Mouse (Mus musculus): ENCODE data around the gene Ddost.

GRCm38 (mm10) chr4:138323753-138324152, 19.2 kb downstream of the Ddost start:
- TF ChIP-seq ZNF384 (IDR thresholded peaks at IDR 0.05; ENCODE audit: low read depth, low read length) (no peak), ZC3H11A (IDR thresholded peaks at IDR 0.05; ENCODE audit: borderline replicate concordance, low read depth, low read length) (no peak), HCFC1 (IDR thresholded peaks at IDR 0.05; ENCODE audit: borderline replicate concordance, insufficient read depth, low read length) (no peak), CHD2 (IDR thresholded peaks at IDR 0.05; ENCODE audit: low read depth, low read length) (no peak), MAFK (IDR thresholded peaks at IDR 0.05; ENCODE audit: insufficient read depth, low read depth, low read length) (no peak)
